ENCODE assay signal across 8 mouse cellular contexts in the genomic region with DNA sequence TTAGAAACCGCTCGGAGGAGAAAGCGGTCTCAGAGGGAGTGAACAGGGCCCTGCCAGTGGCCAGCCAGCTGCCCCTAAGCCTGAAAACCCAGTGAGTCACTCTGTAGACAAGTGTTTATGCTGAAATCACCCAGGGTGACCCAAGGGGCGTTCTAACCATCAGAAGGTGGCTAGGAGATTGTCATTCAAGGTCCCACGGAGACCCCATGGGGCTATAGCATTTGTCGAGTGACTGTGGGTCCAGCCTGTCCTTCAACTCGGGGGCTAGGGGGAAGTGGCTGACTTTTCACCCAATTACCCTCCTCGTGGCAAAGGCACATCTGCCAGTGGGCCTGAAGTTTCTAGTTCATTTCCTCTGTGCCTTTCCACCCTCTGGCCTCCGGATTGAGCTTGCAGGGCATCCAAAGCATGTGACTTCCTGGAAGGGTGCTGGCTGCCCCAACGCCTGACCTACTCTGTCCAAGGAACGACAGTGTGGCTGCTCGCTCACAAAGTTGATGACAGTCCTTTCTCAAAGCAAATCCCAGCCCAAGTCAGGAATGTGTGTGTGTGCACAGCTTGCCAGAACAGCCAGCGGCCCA.
DNase-seq lines count a peak whose midpoint lies in the region; ATAC-seq and TF ChIP-seq lines count a peak whose summit lies in the region.

No protein-coding gene starts in this region.

- no peak for DNase-seq in frontal cortex, postnatal 10 days (ENCODE audit: low spot score in 2 of 2)
- DNase-seq in embryo, embryonic 10 days (ENCODE audit: low spot score): peak; percentile 47
- DNase-seq in heart, adult 11 months: peak; percentile 99
- peak; percentile 81 to 85 for DNase-seq in lung, adult 18-20 months

- no peak overlapping the region for H3K4me3 ChIP-seq in intestine, postnatal 0 days (ENCODE audit: low read depth, low read length)
- H3K4me3 ChIP-seq in neural tube, embryonic 15.5 days (replicated peaks): no peak overlapping the region

- no peaks in the 10 kb centered on the region for H3K9me3 ChIP-seq in intestine, postnatal 0 days (ENCODE audit: control insufficient read depth)
- H3K9me3 ChIP-seq in neural tube, embryonic 15.5 days (replicated peaks): no peaks in the 10 kb centered on the region

- no peaks in the 10 kb centered on the region for H3K36me3 ChIP-seq in intestine, postnatal 0 days (ENCODE audit: control insufficient read depth, insufficient read depth)
- no peaks in the 10 kb centered on the region for H3K36me3 ChIP-seq in neural tube, embryonic 15.5 days

- ATAC-seq in frontal cortex, adult (ENCODE audit: low TSS enrichment): peak; percentile 20; the same call in 1 of the 2 replicates
- no peak for ATAC-seq in intestine, postnatal 0 days
- peak; percentile 18; the same call in 1 of the 2 replicates for ATAC-seq in neural tube, embryonic 15.5 days (ENCODE audit: low FRiP score)
- no peak for ATAC-seq in erythroblast, adult 5-6 weeks (replicated peaks; ENCODE audit: low FRiP score, poor library complexity, severe bottlenecking)

- no peak for TF ChIP-seq CTCF in intestine, postnatal 0 days (IDR thresholded peaks at IDR 0.05; ENCODE audit: low read depth)

- WGBS in intestine, postnatal 0 days: 46% methylated on average over 13 of the region's 13 CpGs
- WGBS in neural tube, embryonic 15.5 days: 24% methylated on average over 13 of the region's 13 CpGs

- H3K4me2 ChIP-seq in intestine, postnatal 0 days (replicated peaks; ENCODE audit: low read depth): no peak overlapping the region
- H3K4me2 ChIP-seq in neural tube, embryonic 15.5 days: no peak overlapping the region

- H3K27ac ChIP-seq in intestine, postnatal 0 days (ENCODE audit: low read depth, low read length): peak overlapping the region; percentile 57
- peak overlapping the region; percentile 73 for H3K27ac ChIP-seq in neural tube, embryonic 15.5 days (replicated peaks)

- no peak overlapping the region for H3K9ac ChIP-seq in intestine, postnatal 0 days (ENCODE audit: low read depth, low read length)
- H3K9ac ChIP-seq in neural tube, embryonic 15.5 days (replicated peaks): no peak overlapping the region

- H3K27me3 ChIP-seq in intestine, postnatal 0 days (replicated peaks; ENCODE audit: control insufficient read depth, insufficient read depth, low read length): no peaks in the 10 kb centered on the region
- H3K27me3 ChIP-seq in neural tube, embryonic 15.5 days (replicated peaks): no peaks in the 10 kb centered on the region

- no peaks in the 10 kb centered on the region for H3K4me1 ChIP-seq in intestine, postnatal 0 days (replicated peaks; ENCODE audit: control insufficient read depth, insufficient read depth, low read length)
- peaks cover 52% of the 10 kb centered on the region for H3K4me1 ChIP-seq in neural tube, embryonic 15.5 days

Comparison
In these comparisons a context has a peak if more than half of its experiments do, and no peak if none do; other contexts are left out.
1. ATAC-seq: peak in frontal cortex, adult (single experiment) and neural tube, embryonic 15.5 days (single experiment); none in intestine, postnatal 0 days (single experiment) and erythroblast, adult 5-6 weeks (single experiment).
2. DNase-seq: peak in embryo, embryonic 10 days (single experiment), heart, adult 11 months (single experiment) and lung, adult 18-20 months (2 of 2); none in frontal cortex, postnatal 10 days (0 of 2).